Mouse (Mus musculus) kidney, postnatal 0 days (tissue): ENCODE measurements at regions not wholly inside any gene's neighbourhood (a gene's known extent, or its start where the extent isn't known, plus 50 kb on each side); places are given as distances from the start of the nearest gene placed in this dataset.

Source experiments
- ATAC-seq: fragments of 200-750 bp; cut with Nextera tagmentation; replicated peaks from 2 replicates; pipeline ENCODE4 v1.8.0; 2017; ENCODE audit warnings: low read depth, moderate number of reproducible peaks, moderate TSS enrichment, moderate library complexity; ENCODE audit not compliant: low FRiP score
- DNase-seq: peaks from one replicate; pipeline ENCODE4 v3.0.0-alpha.2; 2016; ENCODE audit warnings: low spot score
- H3K27ac ChIP-seq: fragments of 300-500 bp; sonication (generic); 2 replicates; pipeline ENCODE4 v1.5.1; 2014; ENCODE audit warnings: mild to moderate bottlenecking
- H3K27me3 ChIP-seq: fragments of 300-500 bp; sonication (generic); 2 replicates; pipeline ENCODE4 v1.6.1; 2014; ENCODE audit warnings: low read length, mixed read lengths; ENCODE audit not compliant: insufficient read depth
- H3K36me3 ChIP-seq: fragments of 300-500 bp; sonication (generic); 2 replicates; pipeline ENCODE4 v1.6.1; 2014; ENCODE audit warnings: low read length, mixed read lengths; ENCODE audit not compliant: insufficient read depth
- H3K4me1 ChIP-seq: fragments of 300-500 bp; sonication (generic); replicated peaks from 2 replicates; pipeline ENCODE4 v1.6.1; 2014; ENCODE audit warnings: antibody characterized with exemption, low read length, mixed read lengths; ENCODE audit not compliant: insufficient read depth
- H3K4me2 ChIP-seq: fragments of 300-500 bp; sonication (generic); 2 replicates; pipeline ENCODE4 v1.6.1; 2014; ENCODE audit warnings: mild to moderate bottlenecking, low read length, moderate library complexity, mixed read lengths
- H3K4me3 ChIP-seq: fragments of 300-500 bp; sonication (generic); replicated peaks from 2 replicates; pipeline ENCODE4 v1.5.1; 2014; ENCODE audit warnings: low read depth, low read length
- H3K9ac ChIP-seq: fragments of 300-500 bp; sonication (generic); 2 replicates; pipeline ENCODE4 v1.6.1; 2014; ENCODE audit warnings: low read depth, low read length
- H3K9me3 ChIP-seq: fragments of 300-500 bp; sonication (generic); replicated peaks from 2 replicates; pipeline ENCODE4 v1.6.1; 2016; ENCODE audit warnings: low read length, inconsistent platforms, mixed read lengths
- CTCF ChIP-seq: IDR thresholded peaks from 2 replicates; pipeline ENCODE4 v1.5.1; 2016; ENCODE audit warnings: antibody characterized with exemption, low read depth, mild to moderate bottlenecking, moderate library complexity
- WGBS: fragments of 180-500 bp; shearing (Covaris S2); extraction: QIAGEN DNeasy Blood & Tissue Kit; methylation state at CpG from one replicate; pipeline ENCODE4 v1.1.7; 2014; 5-methylcytosine and 5-hydroxymethylcytosine counted together

GRCm38 (mm10) chr19:30317314-30317713 is 84.6 kb downstream of the Mbl2 start:
- Histone ChIP-seq H3K36me3 (no peaks in the 10 kb centered on the region), H3K9ac (no peak overlapping the region), H3K27ac (no peak overlapping the region), H3K4me1 (no peaks in the 10 kb centered on the region), H3K9me3 (no peaks in the 10 kb centered on the region), H3K4me3 (no peak overlapping the region), H3K27me3 (no peaks in the 10 kb centered on the region), H3K4me2 (no peak overlapping the region)
- no peak for DNase-seq
- WGBS, result 88% methylated on average over 3 of the region's 3 CpGs
- TF ChIP-seq CTCF, result no peak
- no peak for ATAC-seq

GRCm38 (mm10) chr19:30327693-30328092 is 95.0 kb downstream of the Mbl2 start:
- H3K27me3 ChIP-seq, result no peaks in the 10 kb centered on the region
- no peak overlapping the region for H3K4me2 ChIP-seq
- H3K27ac ChIP-seq, result no peak overlapping the region
- H3K36me3 ChIP-seq, result no peaks in the 10 kb centered on the region
- ATAC-seq (no peak), DNase-seq (peak; percentile 10)
- TF ChIP-seq CTCF, result peak; percentile 51
- H3K9ac ChIP-seq, result no peak overlapping the region
- H3K9me3 ChIP-seq, result no peaks in the 10 kb centered on the region
- no peak overlapping the region for H3K4me3 ChIP-seq
- no peaks in the 10 kb centered on the region; the same call in 1 of the 2 replicates for H3K4me1 ChIP-seq

DNA sequence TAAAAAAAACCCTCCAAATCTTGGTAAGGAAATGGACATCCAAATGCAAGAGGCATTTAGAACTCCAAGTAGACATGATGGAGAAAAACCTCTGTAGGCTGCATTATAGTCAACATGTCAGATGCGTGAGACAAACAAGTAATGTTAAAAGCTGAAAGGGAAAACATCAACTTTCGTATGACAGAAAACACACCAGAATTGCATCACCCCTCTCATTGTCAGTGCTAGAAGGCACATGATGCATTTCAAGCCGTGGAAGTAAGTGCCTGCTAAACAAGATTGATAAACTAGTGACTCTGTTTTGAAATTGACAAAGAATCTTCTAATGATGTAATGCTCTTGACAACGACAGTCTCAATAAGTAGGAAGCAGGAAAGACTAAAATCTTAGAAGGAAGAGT is 96.1 kb downstream of the Mbl2 start:
- no peaks in the 10 kb centered on the region for H3K36me3 ChIP-seq
- H3K9ac ChIP-seq, result no peak overlapping the region
- 88% methylated on average over 4 of the region's 4 CpGs for WGBS
- no peak overlapping the region for H3K4me3 ChIP-seq
- no peak overlapping the region for H3K27ac ChIP-seq
- ATAC-seq (no peak), DNase-seq (no peak)
- no peaks in the 10 kb centered on the region; the same call in 1 of the 2 replicates for H3K4me1 ChIP-seq
- no peak overlapping the region for H3K4me2 ChIP-seq
- no peak for TF ChIP-seq CTCF
- no peaks in the 10 kb centered on the region for H3K27me3 ChIP-seq
- H3K9me3 ChIP-seq, result no peaks in the 10 kb centered on the region

- no peak for ATAC-seq
- no peak for TF ChIP-seq CTCF
- Histone ChIP-seq H3K9ac (no peak overlapping the region), H3K36me3 (no peaks in the 10 kb centered on the region), H3K27ac (no peak overlapping the region), H3K9me3 (no peaks in the 10 kb centered on the region), H3K4me1 (no peaks in the 10 kb centered on the region; the same call in 1 of the 2 replicates), H3K4me3 (no peak overlapping the region), H3K4me2 (no peak overlapping the region), H3K27me3 (no peaks in the 10 kb centered on the region)
- DNase-seq, result no peak
- 64% methylated on average over 7 of the region's 7 CpGs for WGBS
Observed at GRCm38 (mm10) chr19:30330792-30331191, 98.0 kb downstream of the Mbl2 start.

GRCm38 (mm10) chr19:30331850-30332249 is 99.1 kb downstream of the Mbl2 start:
- DNase-seq, result no peak
- H3K4me3 ChIP-seq, result no peak overlapping the region
- ATAC-seq, result no peak
- no peaks in the 10 kb centered on the region for H3K36me3 ChIP-seq
- no peaks in the 10 kb centered on the region; the same call in 1 of the 2 replicates for H3K4me1 ChIP-seq
- no peak overlapping the region for H3K4me2 ChIP-seq
- no peak overlapping the region for H3K9ac ChIP-seq
- H3K9me3 ChIP-seq, result no peaks in the 10 kb centered on the region
- 45% methylated on average over 1 of the region's 1 CpGs for WGBS
- no peak overlapping the region for H3K27ac ChIP-seq
- TF ChIP-seq CTCF, result no peak
- H3K27me3 ChIP-seq, result no peaks in the 10 kb centered on the region

DNA sequence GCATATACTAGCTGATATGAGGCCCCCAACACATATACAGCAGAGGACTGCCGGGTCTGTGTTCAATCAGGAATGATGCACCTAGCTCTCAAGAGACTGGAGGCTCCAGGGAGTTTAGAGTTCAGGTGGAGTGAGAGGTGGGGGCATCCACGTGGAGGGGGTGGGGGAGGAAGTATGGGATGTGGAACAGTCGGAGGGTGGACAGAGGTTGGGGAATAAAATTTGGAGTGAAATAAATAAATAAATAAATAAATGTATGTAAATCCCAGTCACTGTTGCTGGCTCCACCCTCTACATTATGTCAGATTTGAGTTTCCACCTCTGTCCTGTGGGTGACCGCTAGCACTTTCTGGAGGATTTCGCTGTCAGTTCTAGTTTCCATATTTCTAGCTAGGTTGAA is 111.7 kb downstream of the Mbl2 start:
- Histone ChIP-seq H3K27me3 (no peaks in the 10 kb centered on the region), H3K9me3 (no peaks in the 10 kb centered on the region), H3K9ac (no peak overlapping the region), H3K36me3 (no peaks in the 10 kb centered on the region), H3K4me1 (no peaks in the 10 kb centered on the region), H3K4me2 (no peak overlapping the region), H3K4me3 (no peak overlapping the region), H3K27ac (no peak overlapping the region)
- WGBS, result 87% methylated on average over 5 of the region's 5 CpGs
- ATAC-seq (no peak), DNase-seq (no peak)
- no peak for TF ChIP-seq CTCF

DNA sequence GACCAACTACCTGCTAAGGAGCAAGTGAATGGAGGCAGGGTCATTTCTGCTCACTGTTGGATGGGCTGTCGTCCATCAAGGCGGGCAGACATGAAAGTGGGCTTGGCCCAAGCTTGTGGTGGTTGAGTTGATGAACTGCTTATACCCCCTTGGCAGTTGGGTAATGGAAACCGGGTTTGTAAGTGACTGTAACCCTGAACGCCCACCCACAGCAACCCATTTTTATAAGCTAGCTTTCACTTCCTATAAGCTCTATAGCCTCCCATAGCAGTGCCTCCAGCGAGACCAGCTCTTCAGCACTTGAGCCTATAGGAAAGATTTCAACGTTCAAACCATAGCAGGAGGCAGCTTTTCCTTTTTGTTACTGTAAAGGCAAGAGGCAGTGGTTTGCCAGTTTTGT is 116.2 kb downstream of the Mbl2 start:
- TF ChIP-seq CTCF, result no peak
- no peaks in the 10 kb centered on the region for H3K36me3 ChIP-seq
- ATAC-seq (no peak), DNase-seq (no peak)
- no peak overlapping the region for H3K27ac ChIP-seq
- 79% methylated on average over 6 of the region's 6 CpGs for WGBS
- no peak overlapping the region for H3K4me3 ChIP-seq
- no peak overlapping the region for H3K9ac ChIP-seq
- no peaks in the 10 kb centered on the region for H3K4me1 ChIP-seq
- no peaks in the 10 kb centered on the region for H3K27me3 ChIP-seq
- H3K9me3 ChIP-seq, result no peaks in the 10 kb centered on the region
- H3K4me2 ChIP-seq, result no peak overlapping the region
